Mouse (Mus musculus): ENCODE measurements around the gene Acy3. TPM values are rescaled to one million over a fixed set of nuclear protein-coding genes. Genes with fewer than 3 reads are reported as not detected.

Gene Acy3
- polyA plus RNA-seq (2017; shearing (Covaris generic)) = not detected

GRCm38 (mm10) chr19:3986334-3986733, at the start of gene Acy3:
TSS of gene Acy3 (plus strand) at chr19:3986570.

GRCm38 (mm10) chr19:3958470-3958869, 27.9 kb upstream of the Acy3 start, which contains the start of gene Aldh3b3:
TSS of gene Aldh3b3 (plus strand) at chr19:3958645.

GRCm38 (mm10) chr19:3972229-3972628, 14.1 kb upstream of the Acy3 start, which contains the start of gene Aldh3b2:
TSS of gene Aldh3b2 (plus strand) at chr19:3972328.

GRCm38 (mm10) chr19:3992416-3992815, 6.0 kb downstream of the Acy3 start, which contains the start of gene Tbx10:
TSS of gene Tbx10 (plus strand) at chr19:3992752.

GRCm38 (mm10) chr19:4000119-4000900, 13.9 kb downstream of the Acy3 start, which contains the start of the genes Nudt8 and Gm49405:
TSS of gene Nudt8 (plus strand) at chr19:4000580.
TSS of gene Gm49405 (plus strand) at chr19:4000626.

GRCm38 (mm10) chr19:4003112-4003511, 16.7 kb downstream of the Acy3 start, which contains the start of gene Doc2g:
TSS of gene Doc2g (plus strand) at chr19:4003313.

GRCm38 (mm10) chr19:4012432-4013022, 26.2 kb downstream of the Acy3 start, which contains the start of gene Ndufv1:
TSS of gene Ndufv1 (minus strand) at chr19:4012806.

GRCm38 (mm10) chr19:4037788-4038232, 51.4 kb downstream of the Acy3 start, which contains the start of gene Gstp1:
TSS of gene Gstp1 (minus strand) at chr19:4037985.

Other genes with a start within 250 kb of the Acy3 start
- gene Kmt5b, start 219.1 kb upstream of the Acy3 start, polyA plus RNA-seq (2017; shearing (Covaris generic)) = 113 TPM
- 56.2 TPM for gene Chka, start 134.8 kb upstream of the Acy3 start, polyA plus RNA-seq (2017; shearing (Covaris generic))
- gene Tcirg1, start 79.4 kb upstream of the Acy3 start, polyA plus RNA-seq (2017; shearing (Covaris generic)) = 54.4 TPM
- 91.3 TPM for gene Ndufs8, start 73.8 kb upstream of the Acy3 start, polyA plus RNA-seq (2017; shearing (Covaris generic))
- not detected for gene Aldh3b1, start 56.8 kb upstream of the Acy3 start, polyA plus RNA-seq (2017; shearing (Covaris generic))
- 7.5 TPM for gene Unc93b1, start 51.4 kb upstream of the Acy3 start, polyA plus RNA-seq (2017; shearing (Covaris generic))
- gene Aldh3b3, start 27.9 kb upstream of the Acy3 start, polyA plus RNA-seq (2017; shearing (Covaris generic)) = not detected
- gene Aldh3b2, start 14.2 kb upstream of the Acy3 start, polyA plus RNA-seq (2017; shearing (Covaris generic)) = not detected
- gene Tbx10, start 6.2 kb downstream of the Acy3 start, polyA plus RNA-seq (2017; shearing (Covaris generic)) = not detected
- gene Nudt8, start 14.0 kb downstream of the Acy3 start, polyA plus RNA-seq (2017; shearing (Covaris generic)) = 14.6 TPM
- gene Gm49405, start 14.1 kb downstream of the Acy3 start, polyA plus RNA-seq (2017; shearing (Covaris generic)) = 2.4 TPM
- gene Doc2g, start 16.7 kb downstream of the Acy3 start, polyA plus RNA-seq (2017; shearing (Covaris generic)) = 3.3 TPM
- 141 TPM for gene Ndufv1, start 26.2 kb downstream of the Acy3 start, polyA plus RNA-seq (2017; shearing (Covaris generic))
- gene Gstp1, start 51.4 kb downstream of the Acy3 start, polyA plus RNA-seq (2017; shearing (Covaris generic)) = 324 TPM
- 0.68 TPM for gene Gstp2, start 59.5 kb downstream of the Acy3 start, polyA plus RNA-seq (2017; shearing (Covaris generic))
- 51.2 TPM for gene Gstp3, start 73.0 kb downstream of the Acy3 start, polyA plus RNA-seq (2017; shearing (Covaris generic))
- not detected for gene Cabp2, start 95.0 kb downstream of the Acy3 start, polyA plus RNA-seq (2017; shearing (Covaris generic))
- gene Cdk2ap2, start 110.6 kb downstream of the Acy3 start, polyA plus RNA-seq (2017; shearing (Covaris generic)) = 471 TPM
- 270 TPM for gene Pitpnm1, start 113.4 kb downstream of the Acy3 start, polyA plus RNA-seq (2017; shearing (Covaris generic))
- 197 TPM for gene Aip, start 139.3 kb downstream of the Acy3 start, polyA plus RNA-seq (2017; shearing (Covaris generic))
- 0.11 TPM for gene Gpr152, start 153.2 kb downstream of the Acy3 start, polyA plus RNA-seq (2017; shearing (Covaris generic))
- not detected for gene Cabp4, start 157.5 kb downstream of the Acy3 start, polyA plus RNA-seq (2017; shearing (Covaris generic))
- gene Coro1b, start 162.0 kb downstream of the Acy3 start, polyA plus RNA-seq (2017; shearing (Covaris generic)) = 183 TPM
- gene Ptprcap, start 167.0 kb downstream of the Acy3 start, polyA plus RNA-seq (2017; shearing (Covaris generic)) = 239 TPM
- gene Rps6kb2, start 176.8 kb downstream of the Acy3 start, polyA plus RNA-seq (2017; shearing (Covaris generic)) = 50.3 TPM
- 45.8 TPM for gene Carns1, start 188.9 kb downstream of the Acy3 start, polyA plus RNA-seq (2017; shearing (Covaris generic))
- gene Tbc1d10c, start 204.7 kb downstream of the Acy3 start, polyA plus RNA-seq (2017; shearing (Covaris generic)) = 455 TPM
- gene Ppp1ca, start 205.5 kb downstream of the Acy3 start, polyA plus RNA-seq (2017; shearing (Covaris generic)) = 718 TPM
- 37.1 TPM for gene Rad9a, start 215.1 kb downstream of the Acy3 start, polyA plus RNA-seq (2017; shearing (Covaris generic))
- 49.3 TPM for gene Clcf1, start 227.7 kb downstream of the Acy3 start, polyA plus RNA-seq (2017; shearing (Covaris generic))
- not detected for gene AC109138.7, start 227.8 kb downstream of the Acy3 start, polyA plus RNA-seq (2017; shearing (Covaris generic))
- gene Pold4, start 245.3 kb downstream of the Acy3 start, polyA plus RNA-seq (2017; shearing (Covaris generic)) = 94.9 TPM